Mouse (Mus musculus): ENCODE measurements around the gene Bex4. TPM values are rescaled to one million over a fixed set of nuclear protein-coding genes. Genes with fewer than 3 reads are reported as not detected.
A peak's percentile ranks its signal among the peaks of the same experiment; 100 is the strongest.
"Not testable (repeated sequence)": the region's sequence is repeated elsewhere in the genome, so short reads cannot be mapped to it uniquely, and the experiment has no call there.

Bex4 gene
- polyA plus RNA-seq, 1 experiment from 2014 or later: 61.5 TPM

DNA sequence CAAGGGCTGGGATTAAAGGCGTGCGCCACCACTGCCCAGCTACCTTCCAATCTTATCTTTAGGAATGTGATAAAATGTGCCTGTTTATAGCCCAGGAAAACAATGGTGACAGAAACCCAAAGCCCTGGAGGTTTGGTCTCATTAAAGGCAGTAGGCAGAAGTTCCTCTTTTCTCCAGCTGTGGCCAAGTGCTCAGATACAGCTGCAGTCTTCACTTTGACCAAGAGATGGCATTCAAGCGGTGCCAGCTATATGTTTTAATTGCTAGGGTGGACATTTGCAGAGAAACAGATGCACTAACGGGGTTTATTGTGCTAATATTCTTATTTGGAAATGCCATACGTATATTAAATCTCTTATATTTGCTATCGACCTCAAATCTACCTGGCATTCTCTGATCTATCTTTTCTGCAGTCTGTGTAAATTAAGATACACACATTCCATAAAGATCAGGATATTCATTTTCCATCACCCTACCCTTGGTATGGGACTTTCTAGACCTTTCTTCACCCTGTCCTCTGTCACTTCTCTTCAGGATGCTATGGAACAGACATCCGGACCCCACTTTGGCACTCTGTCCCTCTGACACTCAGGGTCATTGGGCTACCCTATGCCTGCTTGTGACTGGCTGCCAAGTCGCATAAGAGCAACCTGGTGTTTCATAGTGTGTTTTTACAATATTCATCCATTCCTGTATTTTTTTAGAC is 11.6 kb upstream of the Bex4 start:
- Histone ChIP-seq H3K4me3 (ENCODE audit: low read length) (no peak overlapping the region), H3K36me3 (ENCODE audit: control insufficient read depth, insufficient read depth, low read length) (no peaks in the 10 kb centered on the region)

GRCm38 (mm10) chrX:136127744-136128064 is 11.1 kb upstream of the Bex4 start:
- no peak overlapping the region for H3K4me2 ChIP-seq (replicated peaks; ENCODE audit: low read depth, low read length)
- ATAC-seq (ENCODE audit: low FRiP score, low TSS enrichment): no peak
- WGBS: 28% methylated on average over 5 of the region's 5 CpGs
- no peak overlapping the region for H3K9ac ChIP-seq (ENCODE audit: low read depth, low read length)
- H3K27ac ChIP-seq (ENCODE audit: low read depth, low read length): no peak overlapping the region
- no peaks in the 10 kb centered on the region for H3K36me3 ChIP-seq (ENCODE audit: control insufficient read depth, insufficient read depth, low read length)
- H3K9me3 ChIP-seq (ENCODE audit: control insufficient read depth, low read length): no peaks in the 10 kb centered on the region
- H3K4me3 ChIP-seq (ENCODE audit: low read length): no peak overlapping the region
- H3K4me1 ChIP-seq (ENCODE audit: control insufficient read depth, insufficient read depth, low read length): no peaks in the 10 kb centered on the region
- no peaks in the 10 kb centered on the region for H3K27me3 ChIP-seq (ENCODE audit: control insufficient read depth, insufficient read depth, low read length)

More for the DNA sequence above, 11.6 kb upstream of the Bex4 start:
- WGBS: 59% methylated on average over 8 of the region's 8 CpGs
- H3K4me2 ChIP-seq (replicated peaks; ENCODE audit: low read depth, low read length): no peak overlapping the region
- no peak overlapping the region for H3K27ac ChIP-seq (ENCODE audit: low read depth, low read length)
- no peaks in the 10 kb centered on the region for H3K27me3 ChIP-seq (ENCODE audit: control insufficient read depth, insufficient read depth, low read length)
- no peak for ATAC-seq (ENCODE audit: low FRiP score, low TSS enrichment)
- H3K9me3 ChIP-seq (ENCODE audit: control insufficient read depth, low read length): no peaks in the 10 kb centered on the region
- no peaks in the 10 kb centered on the region for H3K4me1 ChIP-seq (ENCODE audit: control insufficient read depth, insufficient read depth, low read length)
- no peak overlapping the region for H3K9ac ChIP-seq (ENCODE audit: low read depth, low read length)

DNA sequence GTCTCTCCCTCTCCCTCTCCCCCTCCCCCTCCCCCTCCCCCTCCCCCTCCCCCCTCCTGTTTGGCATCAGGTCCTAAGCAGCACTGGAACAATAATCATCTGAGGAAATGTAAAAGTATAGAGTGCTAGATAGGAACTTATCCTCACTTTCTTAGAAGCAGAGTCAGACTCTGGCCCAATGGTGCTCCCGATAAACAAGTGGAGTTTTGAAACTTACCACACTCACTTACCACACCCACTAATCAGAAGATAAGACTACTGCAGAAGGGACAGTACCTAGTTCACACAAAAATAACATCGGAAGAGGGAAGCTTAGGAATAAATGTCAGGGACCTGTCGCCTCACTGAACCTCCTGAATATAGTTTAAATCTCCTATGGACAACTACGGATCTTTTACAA is 3.2 kb upstream of the Bex4 start:
- H3K4me3 ChIP-seq (ENCODE audit: low read length): no peak overlapping the region
- no peak overlapping the region for H3K9ac ChIP-seq (ENCODE audit: low read depth, low read length)
- H3K27ac ChIP-seq (ENCODE audit: low read depth, low read length): no peak overlapping the region
- no peak for ATAC-seq (ENCODE audit: low FRiP score, low TSS enrichment)
- WGBS: 88% methylated on average over 4 of the region's 4 CpGs
- H3K4me2 ChIP-seq (replicated peaks; ENCODE audit: low read depth, low read length): no peak overlapping the region
- no peaks in the 10 kb centered on the region for H3K36me3 ChIP-seq (ENCODE audit: control insufficient read depth, insufficient read depth, low read length)
- no peaks in the 10 kb centered on the region for H3K4me1 ChIP-seq (ENCODE audit: control insufficient read depth, insufficient read depth, low read length)
- no peaks in the 10 kb centered on the region for H3K27me3 ChIP-seq (ENCODE audit: control insufficient read depth, insufficient read depth, low read length)
- no peaks in the 10 kb centered on the region for H3K9me3 ChIP-seq (ENCODE audit: control insufficient read depth, low read length)

GRCm38 (mm10) chrX:136139640-136140004 is 826 bp downstream of the Bex4 start:
- WGBS: 25% methylated on average over 5 of the region's 5 CpGs
- Histone ChIP-seq H3K9ac (ENCODE audit: low read depth, low read length) (peak overlapping the region; percentile 7; the same call in 1 of the 2 replicates), H3K4me3 (ENCODE audit: low read length) (peak overlapping the region; percentile 25; the same call in 1 of the 2 replicates), H3K4me2 (replicated peaks; ENCODE audit: low read depth, low read length) (peak overlapping the region; percentile 34)
- H3K36me3 ChIP-seq (ENCODE audit: control insufficient read depth, insufficient read depth, low read length); H3K4me1 ChIP-seq (ENCODE audit: control insufficient read depth, insufficient read depth, low read length); ATAC-seq (ENCODE audit: low FRiP score, low TSS enrichment); H3K27me3 ChIP-seq (ENCODE audit: control insufficient read depth, insufficient read depth, low read length); H3K9me3 ChIP-seq (ENCODE audit: control insufficient read depth, low read length); H3K27ac ChIP-seq (ENCODE audit: low read depth, low read length): not testable (repeated sequence)

DNA sequence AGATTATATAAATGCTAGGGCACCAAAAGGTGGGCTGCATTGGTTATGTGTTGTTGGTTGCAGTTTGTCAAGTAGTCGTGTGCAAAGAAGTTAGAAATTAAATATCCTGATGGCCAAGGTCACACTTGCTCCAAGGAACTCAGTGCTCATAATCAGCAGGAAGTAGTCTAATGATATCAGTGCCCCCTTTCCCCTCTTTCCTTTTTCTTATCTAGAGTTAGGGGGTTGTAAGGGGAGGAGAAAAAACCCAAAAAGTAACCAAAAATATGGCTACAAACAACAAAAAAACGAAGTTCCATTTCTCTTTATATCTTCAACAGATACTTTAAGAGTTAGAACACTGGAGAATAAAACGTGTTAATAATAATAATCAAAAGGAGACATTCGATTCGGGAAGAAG is 2.6 kb downstream of the Bex4 start:
- Histone ChIP-seq H3K27ac (ENCODE audit: low read depth, low read length) (no peak overlapping the region), H3K27me3 (ENCODE audit: control insufficient read depth, insufficient read depth, low read length) (no peaks in the 10 kb centered on the region), H3K36me3 (ENCODE audit: control insufficient read depth, insufficient read depth, low read length) (no peaks in the 10 kb centered on the region), H3K9me3 (ENCODE audit: control insufficient read depth, low read length) (no peaks in the 10 kb centered on the region), H3K4me1 (ENCODE audit: control insufficient read depth, insufficient read depth, low read length) (no peaks in the 10 kb centered on the region), H3K4me2 (replicated peaks; ENCODE audit: low read depth, low read length) (no peak overlapping the region), H3K4me3 (ENCODE audit: low read length) (no peak overlapping the region), H3K9ac (ENCODE audit: low read depth, low read length) (no peak overlapping the region)
- ATAC-seq (ENCODE audit: low FRiP score, low TSS enrichment): no peak
- 82% methylated on average over 5 of the region's 5 CpGs for WGBS

GRCm38 (mm10) chrX:136143711-136144110 is 4.9 kb downstream of the Bex4 start:
- H3K4me3 ChIP-seq (ENCODE audit: low read length): no peak overlapping the region
- ATAC-seq (ENCODE audit: low FRiP score, low TSS enrichment): no peak
- H3K9ac ChIP-seq (ENCODE audit: low read depth, low read length): no peak overlapping the region
- H3K36me3 ChIP-seq (ENCODE audit: control insufficient read depth, insufficient read depth, low read length): no peaks in the 10 kb centered on the region
- H3K27ac ChIP-seq (ENCODE audit: low read depth, low read length): no peak overlapping the region
- no peaks in the 10 kb centered on the region for H3K9me3 ChIP-seq (ENCODE audit: control insufficient read depth, low read length)
- H3K27me3 ChIP-seq (ENCODE audit: control insufficient read depth, insufficient read depth, low read length): no peaks in the 10 kb centered on the region; the same call in 1 of the 2 replicates
- H3K4me1 ChIP-seq (ENCODE audit: control insufficient read depth, insufficient read depth, low read length): no peaks in the 10 kb centered on the region
- H3K4me2 ChIP-seq (replicated peaks; ENCODE audit: low read depth, low read length): no peak overlapping the region
- 87% methylated on average over 2 of the region's 2 CpGs for WGBS

GRCm38 (mm10) chrX:136144195-136144594 is 5.4 kb downstream of the Bex4 start:
- no peak for ATAC-seq (ENCODE audit: low FRiP score, low TSS enrichment)
- Histone ChIP-seq H3K9me3 (ENCODE audit: control insufficient read depth, low read length) (no peaks in the 10 kb centered on the region), H3K36me3 (ENCODE audit: control insufficient read depth, insufficient read depth, low read length) (no peaks in the 10 kb centered on the region), H3K4me2 (replicated peaks; ENCODE audit: low read depth, low read length) (no peak overlapping the region), H3K4me3 (ENCODE audit: low read length) (no peak overlapping the region), H3K27me3 (ENCODE audit: control insufficient read depth, insufficient read depth, low read length) (no peaks in the 10 kb centered on the region; the same call in 1 of the 2 replicates), H3K4me1 (ENCODE audit: control insufficient read depth, insufficient read depth, low read length) (no peaks in the 10 kb centered on the region), H3K9ac (ENCODE audit: low read depth, low read length) (no peak overlapping the region), H3K27ac (ENCODE audit: low read depth, low read length) (no peak overlapping the region)
- 69% methylated on average over 7 of the region's 7 CpGs for WGBS

GRCm38 (mm10) chrX:136170625-136171024 is 31.8 kb downstream of the Bex4 start:
- Histone ChIP-seq H3K4me3 (ENCODE audit: low read length) (peak overlapping the region; percentile 57; the same call in 1 of the 2 replicates), H3K27ac (ENCODE audit: low read depth, low read length) (no peak overlapping the region), H3K4me1 (ENCODE audit: control insufficient read depth, insufficient read depth, low read length) (no peaks in the 10 kb centered on the region), H3K9me3 (ENCODE audit: control insufficient read depth, low read length) (no peaks in the 10 kb centered on the region), H3K36me3 (ENCODE audit: control insufficient read depth, insufficient read depth, low read length) (no peaks in the 10 kb centered on the region), H3K27me3 (ENCODE audit: control insufficient read depth, insufficient read depth, low read length) (no peaks in the 10 kb centered on the region; the same call in 1 of the 2 replicates), H3K4me2 (replicated peaks; ENCODE audit: low read depth, low read length) (peak overlapping the region; percentile 38), H3K9ac (ENCODE audit: low read depth, low read length) (no peak overlapping the region)
- ATAC-seq (ENCODE audit: low FRiP score, low TSS enrichment): no peak
- WGBS: 66% methylated on average over 10 of the region's 10 CpGs

DNA sequence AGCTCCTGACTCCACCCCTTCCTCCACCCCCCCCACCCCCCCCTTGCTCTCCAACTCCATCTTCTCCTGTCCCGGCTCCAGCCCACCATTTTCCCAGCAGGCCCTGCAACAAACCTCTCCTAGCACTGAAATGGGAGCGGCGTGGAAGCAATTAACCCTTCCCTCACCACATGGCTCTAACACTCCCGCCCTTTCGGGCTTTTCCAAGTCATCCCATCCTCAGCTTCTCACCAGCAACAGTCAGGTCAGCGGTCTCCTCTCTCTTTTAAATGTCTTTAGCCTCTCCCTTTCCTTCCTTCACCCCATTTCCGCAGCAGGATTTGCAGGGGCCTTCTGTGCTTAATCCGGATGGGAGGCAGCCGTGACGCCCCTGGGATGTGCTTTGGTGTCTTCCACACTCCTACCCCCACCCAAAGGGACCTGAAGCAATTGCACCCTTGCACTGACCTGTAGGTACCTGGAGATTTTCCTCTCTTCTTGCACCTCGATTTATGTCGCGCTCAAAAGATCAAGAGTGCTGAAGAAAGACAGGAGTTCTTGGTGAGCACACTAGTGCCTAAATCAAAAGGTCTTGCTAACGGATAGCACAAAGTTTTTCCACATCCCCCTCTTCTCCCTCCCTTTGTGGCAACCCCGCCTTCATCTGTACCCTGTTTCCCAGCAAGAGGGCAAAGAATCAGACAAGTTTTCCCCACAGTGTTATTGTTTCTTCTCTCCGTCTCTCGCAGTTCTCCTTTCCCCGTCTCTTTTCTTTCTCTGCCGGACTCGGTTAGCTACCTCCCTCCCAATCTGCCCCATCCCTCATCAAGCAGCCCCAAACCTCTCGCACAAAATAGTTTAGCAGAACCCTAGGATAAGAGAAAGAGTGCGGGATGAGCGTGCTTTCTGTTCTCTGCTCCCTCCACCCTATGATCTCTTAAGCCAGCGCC is 32.7 kb downstream of the Bex4 start:
- Histone ChIP-seq H3K36me3 (ENCODE audit: control insufficient read depth, insufficient read depth, low read length) (no peaks in the 10 kb centered on the region), H3K9ac (ENCODE audit: low read depth, low read length) (peak overlapping the region; percentile 66), H3K27ac (ENCODE audit: low read depth, low read length) (peak overlapping the region; percentile 83), H3K9me3 (ENCODE audit: control insufficient read depth, low read length) (no peaks in the 10 kb centered on the region), H3K4me1 (ENCODE audit: control insufficient read depth, insufficient read depth, low read length) (no peaks in the 10 kb centered on the region), H3K4me2 (replicated peaks; ENCODE audit: low read depth, low read length) (peak overlapping the region; percentile 38), H3K4me3 (ENCODE audit: low read length) (peak overlapping the region; percentile 57), H3K27me3 (ENCODE audit: control insufficient read depth, insufficient read depth, low read length) (no peaks in the 10 kb centered on the region; the same call in 1 of the 2 replicates)
- WGBS: 27% methylated on average over 24 of the region's 24 CpGs
- ATAC-seq (ENCODE audit: low FRiP score, low TSS enrichment): peak; percentile 84
